Mouse (Mus musculus): ENCODE results near the gene Supt3. TPM values are rescaled to one million over a fixed set of nuclear protein-coding genes. Genes with fewer than 3 reads are reported as not detected.

The Supt3 gene
- polyA plus RNA-seq, 1 experiment from 2014 or later: 27.5 TPM

DNA sequence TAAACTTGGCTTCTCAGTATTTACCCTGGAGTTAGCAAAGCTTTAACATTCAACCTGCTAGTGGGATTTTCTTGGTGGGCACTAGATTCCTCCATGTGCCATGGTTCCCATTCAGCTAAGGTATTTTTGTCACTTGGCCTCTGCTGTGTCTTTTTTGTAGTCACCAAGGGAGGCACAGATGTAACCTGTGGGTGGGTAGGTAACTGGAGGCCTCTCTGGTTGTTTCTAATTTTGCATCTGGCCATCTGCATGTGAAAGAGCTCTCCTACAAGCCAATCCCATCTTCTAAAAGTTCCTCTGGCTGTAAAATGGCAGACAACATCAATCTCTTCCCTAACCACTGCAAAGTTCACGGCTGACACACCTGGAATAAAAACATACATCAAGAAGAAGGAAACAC is 190.2 kb downstream of the Supt3 start:
- Histone ChIP-seq H3K9me3 (ENCODE audit: control insufficient read depth, low read length) (no peaks in the 10 kb centered on the region), H3K4me2 (replicated peaks; ENCODE audit: low read depth, low read length) (no peak overlapping the region), H3K9ac (ENCODE audit: low read depth, low read length) (no peak overlapping the region), H3K27me3 (ENCODE audit: control insufficient read depth, insufficient read depth, low read length) (no peaks in the 10 kb centered on the region), H3K4me3 (ENCODE audit: low read depth, low read length) (no peak overlapping the region), H3K36me3 (ENCODE audit: control insufficient read depth, insufficient read depth, low read length) (no peaks in the 10 kb centered on the region), H3K27ac (ENCODE audit: low read depth, low read length) (no peak overlapping the region), H3K4me1 (replicated peaks; ENCODE audit: control insufficient read depth, insufficient read depth, low read length) (no peaks in the 10 kb centered on the region)
- ATAC-seq (ENCODE audit: low FRiP score): no peak
- 82% methylated on average over 1 of the region's 1 CpGs for WGBS
- DNase-seq (ENCODE audit: low spot score): no peak

GRCm38 (mm10) chr17:44970255-44970654 is 193.3 kb downstream of the Supt3 start:
- WGBS: 96% methylated on average over 3 of the region's 3 CpGs
- H3K36me3 ChIP-seq (ENCODE audit: control insufficient read depth, insufficient read depth, low read length): no peaks in the 10 kb centered on the region
- H3K4me2 ChIP-seq (replicated peaks; ENCODE audit: low read depth, low read length): no peak overlapping the region
- no peak overlapping the region for H3K27ac ChIP-seq (ENCODE audit: low read depth, low read length)
- DNase-seq (ENCODE audit: low spot score) (no peak), ATAC-seq (ENCODE audit: low FRiP score) (no peak)
- H3K9ac ChIP-seq (ENCODE audit: low read depth, low read length): no peak overlapping the region
- H3K27me3 ChIP-seq (ENCODE audit: control insufficient read depth, insufficient read depth, low read length): no peaks in the 10 kb centered on the region
- H3K4me1 ChIP-seq (replicated peaks; ENCODE audit: control insufficient read depth, insufficient read depth, low read length): no peaks in the 10 kb centered on the region
- H3K4me3 ChIP-seq (ENCODE audit: low read depth, low read length): no peak overlapping the region
- H3K9me3 ChIP-seq (ENCODE audit: control insufficient read depth, low read length): no peaks in the 10 kb centered on the region

DNA sequence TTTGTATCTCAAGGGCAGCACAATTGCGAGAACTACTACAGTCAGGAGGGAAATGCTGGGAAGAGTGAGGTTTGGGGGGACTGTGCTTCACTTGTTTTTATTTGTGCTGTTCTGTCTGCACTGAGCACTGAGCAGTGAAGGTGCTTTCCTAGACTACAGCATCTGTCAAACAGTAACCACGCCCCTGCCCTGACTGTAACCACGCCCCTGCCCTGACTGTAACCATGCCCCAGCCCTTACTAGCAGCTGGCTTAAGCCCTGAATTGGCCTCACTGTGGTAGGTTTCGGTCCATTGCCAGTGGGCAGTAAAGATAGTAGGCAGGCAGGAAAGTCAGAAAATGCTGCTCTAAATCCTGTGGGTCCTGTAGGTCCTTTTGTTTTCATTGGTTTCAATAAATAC is 196.5 kb downstream of the Supt3 start:
- H3K9me3 ChIP-seq (ENCODE audit: control insufficient read depth, low read length): no peaks in the 10 kb centered on the region
- WGBS: 63% methylated on average over 4 of the region's 4 CpGs
- ATAC-seq (ENCODE audit: low FRiP score): no peak
- H3K9ac ChIP-seq (ENCODE audit: low read depth, low read length): no peak overlapping the region
- H3K36me3 ChIP-seq (ENCODE audit: control insufficient read depth, insufficient read depth, low read length): no peaks in the 10 kb centered on the region
- no peak overlapping the region for H3K4me3 ChIP-seq (ENCODE audit: low read depth, low read length)
- H3K27ac ChIP-seq (ENCODE audit: low read depth, low read length): no peak overlapping the region
- DNase-seq (ENCODE audit: low spot score): no peak
- no peaks in the 10 kb centered on the region for H3K27me3 ChIP-seq (ENCODE audit: control insufficient read depth, insufficient read depth, low read length)
- H3K4me2 ChIP-seq (replicated peaks; ENCODE audit: low read depth, low read length): no peak overlapping the region
- no peaks in the 10 kb centered on the region for H3K4me1 ChIP-seq (replicated peaks; ENCODE audit: control insufficient read depth, insufficient read depth, low read length)

GRCm38 (mm10) chr17:44977690-44978089 is 200.7 kb downstream of the Supt3 start:
- Histone ChIP-seq H3K27ac (ENCODE audit: low read depth, low read length) (no peak overlapping the region), H3K4me2 (replicated peaks; ENCODE audit: low read depth, low read length) (no peak overlapping the region), H3K27me3 (ENCODE audit: control insufficient read depth, insufficient read depth, low read length) (no peaks in the 10 kb centered on the region), H3K4me3 (ENCODE audit: low read depth, low read length) (no peak overlapping the region), H3K9ac (ENCODE audit: low read depth, low read length) (no peak overlapping the region), H3K4me1 (replicated peaks; ENCODE audit: control insufficient read depth, insufficient read depth, low read length) (no peaks in the 10 kb centered on the region), H3K36me3 (ENCODE audit: control insufficient read depth, insufficient read depth, low read length) (no peaks in the 10 kb centered on the region), H3K9me3 (ENCODE audit: control insufficient read depth, low read length) (no peaks in the 10 kb centered on the region)
- 92% methylated on average over 2 of the region's 2 CpGs for WGBS
- ATAC-seq (ENCODE audit: low FRiP score) (no peak), DNase-seq (ENCODE audit: low spot score) (no peak)

GRCm38 (mm10) chr17:44987964-44988363 is 211.0 kb downstream of the Supt3 start:
- ATAC-seq (ENCODE audit: low FRiP score): no peak

DNA sequence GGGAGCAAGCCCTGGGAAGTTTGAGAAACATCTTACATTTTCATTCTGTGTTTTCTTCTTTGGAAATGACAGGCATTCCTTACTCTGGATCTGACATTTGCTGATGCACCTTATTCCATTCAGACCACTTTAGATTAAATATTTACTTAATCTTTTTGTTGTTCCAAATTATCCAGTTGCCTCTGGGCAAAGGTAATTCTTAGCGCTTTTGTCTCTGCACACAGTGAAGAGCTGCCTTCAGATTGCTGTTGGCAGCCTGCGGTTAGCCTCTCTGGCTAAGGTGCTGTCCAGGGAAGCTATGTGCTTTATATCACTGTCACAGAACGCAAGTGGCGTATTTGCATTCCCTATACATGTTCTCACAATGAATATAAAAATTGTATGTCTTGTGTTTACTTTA is 226.4 kb downstream of the Supt3 start:
- no peak overlapping the region for H3K27ac ChIP-seq (ENCODE audit: low read depth, low read length)
- no peak overlapping the region for H3K4me3 ChIP-seq (ENCODE audit: low read depth, low read length)
- DNase-seq (ENCODE audit: low spot score) (no peak), ATAC-seq (ENCODE audit: low FRiP score) (no peak)
- WGBS: 90% methylated on average over 4 of the region's 4 CpGs
- no peak overlapping the region for H3K4me2 ChIP-seq (replicated peaks; ENCODE audit: low read depth, low read length)
- H3K4me1 ChIP-seq (replicated peaks; ENCODE audit: control insufficient read depth, insufficient read depth, low read length): no peaks in the 10 kb centered on the region
- no peaks in the 10 kb centered on the region for H3K36me3 ChIP-seq (ENCODE audit: control insufficient read depth, insufficient read depth, low read length)
- no peak overlapping the region for H3K9ac ChIP-seq (ENCODE audit: low read depth, low read length)
- no peaks in the 10 kb centered on the region for H3K27me3 ChIP-seq (ENCODE audit: control insufficient read depth, insufficient read depth, low read length)
- H3K9me3 ChIP-seq (ENCODE audit: control insufficient read depth, low read length): no peaks in the 10 kb centered on the region

More at GRCm38 (mm10) chr17:44987964-44988363, 211.0 kb downstream of the Supt3 start:
- Histone ChIP-seq H3K9me3 (ENCODE audit: control insufficient read depth, low read length) (no peaks in the 10 kb centered on the region), H3K4me3 (ENCODE audit: low read depth, low read length) (no peak overlapping the region), H3K4me2 (replicated peaks; ENCODE audit: low read depth, low read length) (no peak overlapping the region), H3K4me1 (replicated peaks; ENCODE audit: control insufficient read depth, insufficient read depth, low read length) (no peaks in the 10 kb centered on the region), H3K27me3 (ENCODE audit: control insufficient read depth, insufficient read depth, low read length) (no peaks in the 10 kb centered on the region), H3K27ac (ENCODE audit: low read depth, low read length) (no peak overlapping the region), H3K9ac (ENCODE audit: low read depth, low read length) (no peak overlapping the region), H3K36me3 (ENCODE audit: control insufficient read depth, insufficient read depth, low read length) (no peaks in the 10 kb centered on the region)
- 89% methylated on average over 2 of the region's 2 CpGs for WGBS
- no peak for DNase-seq (ENCODE audit: low spot score)

DNA sequence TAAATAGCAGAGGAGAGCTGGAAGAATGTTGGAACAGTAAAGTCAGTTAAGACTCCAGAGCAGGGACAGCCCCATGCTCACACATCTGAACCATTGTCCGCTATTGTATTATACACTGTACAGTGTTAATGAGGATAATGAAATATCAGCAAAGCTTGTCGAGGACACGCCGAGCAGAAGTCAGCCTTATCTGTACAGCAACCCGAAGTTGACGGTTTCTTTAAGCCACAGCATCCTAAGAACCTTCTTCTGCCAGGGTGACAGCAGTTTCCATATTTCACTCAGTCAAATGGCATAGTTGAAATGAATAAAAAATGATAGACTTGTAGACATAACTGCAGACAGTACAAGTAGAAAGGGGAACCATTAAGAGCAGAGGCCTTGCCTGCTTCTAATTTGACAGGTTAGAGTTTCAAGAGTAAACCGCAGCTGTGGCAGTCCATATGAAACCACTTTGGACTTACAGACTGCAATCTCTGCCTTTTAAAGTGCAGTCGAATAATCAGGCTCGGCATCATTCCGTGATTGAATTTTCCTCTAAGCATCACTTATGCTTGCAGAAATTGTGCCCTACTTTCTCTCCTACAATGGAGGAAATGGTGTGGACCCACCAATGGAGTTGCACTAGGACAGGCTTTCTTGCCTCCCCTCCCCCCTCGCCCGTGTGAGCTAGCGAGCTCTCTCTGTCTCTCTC is 227.7 kb downstream of the Supt3 start:
- ATAC-seq (ENCODE audit: low FRiP score) (no peak), DNase-seq (ENCODE audit: low spot score) (no peak)
- Histone ChIP-seq H3K9me3 (ENCODE audit: control insufficient read depth, low read length) (no peaks in the 10 kb centered on the region), H3K4me3 (ENCODE audit: low read depth, low read length) (no peak overlapping the region), H3K9ac (ENCODE audit: low read depth, low read length) (no peak overlapping the region), H3K27ac (ENCODE audit: low read depth, low read length) (no peak overlapping the region), H3K27me3 (ENCODE audit: control insufficient read depth, insufficient read depth, low read length) (no peaks in the 10 kb centered on the region), H3K4me2 (replicated peaks; ENCODE audit: low read depth, low read length) (no peak overlapping the region), H3K4me1 (replicated peaks; ENCODE audit: control insufficient read depth, insufficient read depth, low read length) (no peaks in the 10 kb centered on the region), H3K36me3 (ENCODE audit: control insufficient read depth, insufficient read depth, low read length) (no peaks in the 10 kb centered on the region)
- 91% methylated on average over 13 of the region's 13 CpGs for whole genome bisulfite sequencing

- DNase-seq (ENCODE audit: low spot score) (no peak), ATAC-seq (ENCODE audit: low FRiP score) (no peak)
- no peak overlapping the region for H3K9ac ChIP-seq (ENCODE audit: low read depth, low read length)
- no peaks in the 10 kb centered on the region for H3K4me1 ChIP-seq (replicated peaks; ENCODE audit: control insufficient read depth, insufficient read depth, low read length)
- no peaks in the 10 kb centered on the region for H3K36me3 ChIP-seq (ENCODE audit: control insufficient read depth, insufficient read depth, low read length)
- no peak overlapping the region for H3K27ac ChIP-seq (ENCODE audit: low read depth, low read length)
- no peak overlapping the region for H3K4me3 ChIP-seq (ENCODE audit: low read depth, low read length)
- H3K4me2 ChIP-seq (replicated peaks; ENCODE audit: low read depth, low read length): no peak overlapping the region
- no peaks in the 10 kb centered on the region for H3K9me3 ChIP-seq (ENCODE audit: control insufficient read depth, low read length)
- no peaks in the 10 kb centered on the region for H3K27me3 ChIP-seq (ENCODE audit: control insufficient read depth, insufficient read depth, low read length)
- 75% methylated on average over 1 of the region's 1 CpGs for WGBS
These were observed 230.5 kb downstream of the Supt3 start for GRCm38 (mm10) chr17:45007461-45007860.

GRCm38 (mm10) chr17:45008663-45009062 is 231.7 kb downstream of the Supt3 start:
- H3K36me3 ChIP-seq (ENCODE audit: control insufficient read depth, insufficient read depth, low read length): no peaks in the 10 kb centered on the region
- H3K9ac ChIP-seq (ENCODE audit: low read depth, low read length): no peak overlapping the region
- WGBS: 79% methylated on average over 4 of the region's 4 CpGs
- no peaks in the 10 kb centered on the region for H3K9me3 ChIP-seq (ENCODE audit: control insufficient read depth, low read length)
- H3K27ac ChIP-seq (ENCODE audit: low read depth, low read length): no peak overlapping the region
- ATAC-seq (ENCODE audit: low FRiP score) (no peak), DNase-seq (ENCODE audit: low spot score) (no peak)
- no peak overlapping the region for H3K4me2 ChIP-seq (replicated peaks; ENCODE audit: low read depth, low read length)
- no peaks in the 10 kb centered on the region for H3K27me3 ChIP-seq (ENCODE audit: control insufficient read depth, insufficient read depth, low read length)
- no peaks in the 10 kb centered on the region for H3K4me1 ChIP-seq (replicated peaks; ENCODE audit: control insufficient read depth, insufficient read depth, low read length)
- H3K4me3 ChIP-seq (ENCODE audit: low read depth, low read length): no peak overlapping the region
